Mouse (Mus musculus) mature B cell (primary cell): ENCODE data around the gene Serpina5.
"Not testable (repeated sequence)": the region's sequence is repeated elsewhere in the genome, so short reads cannot be mapped to it uniquely, and the experiment has no call there.

Source experiments
- in situ Hi-C: fragments of 300-500 bp; cut with MboI; formaldehyde crosslinking; loops from 2 replicates; pipeline ENCODE4 v1.14.3; 2019

Gene Serpina5

GRCm38 (mm10) chr12:104100768-104101167 is at the start of gene Serpina5:
Gene Serpina5, plus strand, starts transcription at chr12:104101113.
- in situ Hi-C loops: no loop called here

GRCm38 (mm10) chr12:104053995-104054394 is 46.9 kb upstream of the Serpina5 start:
- in situ Hi-C loops: no loop called here

- in situ Hi-C loops: no loop called here
Observed at GRCm38 (mm10) chr12:104055755-104056154, 45.2 kb upstream of the Serpina5 start.

- in situ Hi-C loops: no loop called here
Observed at GRCm38 (mm10) chr12:104057050-104057449, 43.9 kb upstream of the Serpina5 start.

- in situ Hi-C loops: no loop called here
Observed at GRCm38 (mm10) chr12:104057531-104057930, 43.4 kb upstream of the Serpina5 start.

- in situ Hi-C loops: no loop called here
Observed at GRCm38 (mm10) chr12:104060126-104060525, 40.8 kb upstream of the Serpina5 start.

- in situ Hi-C loops: no loop called here
Observed at GRCm38 (mm10) chr12:104061862-104062261, 39.1 kb upstream of the Serpina5 start.

- in situ Hi-C loops: no loop called here
Observed at GRCm38 (mm10) chr12:104064532-104064931, 36.4 kb upstream of the Serpina5 start.

- in situ Hi-C loops: no loop called here
Observed at GRCm38 (mm10) chr12:104064996-104065395, 35.9 kb upstream of the Serpina5 start.

GRCm38 (mm10) chr12:104066241-104066640 is 34.7 kb upstream of the Serpina5 start:
- in situ Hi-C loops: no loop called here

GRCm38 (mm10) chr12:104067549-104067948 is 33.4 kb upstream of the Serpina5 start:
- in situ Hi-C loops: no loop called here

GRCm38 (mm10) chr12:104069620-104070019 is 31.3 kb upstream of the Serpina5 start:
- in situ Hi-C loops: no loop called here

GRCm38 (mm10) chr12:104071708-104072107 is 29.2 kb upstream of the Serpina5 start:
- in situ Hi-C loops: no loop called here

- in situ Hi-C loops: no loop called here
Observed at GRCm38 (mm10) chr12:104072286-104072685, 28.6 kb upstream of the Serpina5 start.

GRCm38 (mm10) chr12:104090119-104090518 is 10.8 kb upstream of the Serpina5 start:
- in situ Hi-C loops: no loop called here

- in situ Hi-C loops: no loop called here
Observed at GRCm38 (mm10) chr12:104091303-104091702, 9.6 kb upstream of the Serpina5 start.

- in situ Hi-C loops: no loop called here
Observed at GRCm38 (mm10) chr12:104105847-104106246, 4.9 kb downstream of the Serpina5 start.

GRCm38 (mm10) chr12:104106919-104107318 is 6.0 kb downstream of the Serpina5 start:
- in situ Hi-C loops: no loop called here

- in situ Hi-C loops: no loop called here
Observed at GRCm38 (mm10) chr12:104108507-104108906, 7.6 kb downstream of the Serpina5 start.

GRCm38 (mm10) chr12:104112333-104112732 is 11.4 kb downstream of the Serpina5 start, which contains the start of gene Serpina3a:
Gene Serpina3a, plus strand, starts transcription at chr12:104112724.
- in situ Hi-C loops: not testable (repeated sequence)

GRCm38 (mm10) chr12:104114921-104115579 is 14.1 kb downstream of the Serpina5 start:
- in situ Hi-C loops: no loop called here

GRCm38 (mm10) chr12:104123097-104123496 is 22.2 kb downstream of the Serpina5 start:
- in situ Hi-C loops: no loop called here

- in situ Hi-C loops: no loop called here
Observed at GRCm38 (mm10) chr12:104123996-104124395, 23.1 kb downstream of the Serpina5 start.

- in situ Hi-C loops: no loop called here
Observed at GRCm38 (mm10) chr12:104125021-104125560, 24.2 kb downstream of the Serpina5 start.
